Mouse (Mus musculus) liver, embryonic 14 days (tissue): ENCODE results near the gene Serpina5. TPM values are rescaled to one million over a fixed set of nuclear protein-coding genes. Genes with fewer than 3 reads are reported as not detected.

Source experiments
- polyA plus RNA-seq: library from polyadenylated mRNA; depleted of rRNA; stranded (reverse); fragments of >200 nt; gene quantifications from 2 replicates; pipeline ENCODE4 v1.2.3, GENCODE M21; 2012; rRNA removed

The Serpina5 gene
- polyA plus RNA-seq = 0.10 and 0.15 TPM in 2 replicates

GRCm38 (mm10) chr12:104100768-104101167 is at the start of gene Serpina5:
Gene Serpina5, plus strand, starts transcription at chr12:104101113.

GRCm38 (mm10) chr12:104112333-104112732 is 11.4 kb downstream of the Serpina5 start, which contains the start of gene Serpina3a:
Gene Serpina3a, plus strand, starts transcription at chr12:104112724.

GRCm38 (mm10) chr12:104127696-104128095 is 26.8 kb downstream of the Serpina5 start, which contains the start of gene Serpina3b:
Gene Serpina3b, plus strand, starts transcription at chr12:104127996.

GRCm38 (mm10) chr12:104153656-104154055 is 52.7 kb downstream of the Serpina5 start, which contains the start of gene Serpina3c:
Gene Serpina3c, minus strand, starts transcription at chr12:104153870.

Other genes with a start within 250 kb of the Serpina5 start
- 440 and 515 TPM in 2 replicates for gene Serpina1a, start 237.6 kb upstream of the Serpina5 start, polyA plus RNA-seq
- gene Serpina1c, start 196.2 kb upstream of the Serpina5 start, polyA plus RNA-seq = 147 and 183 TPM in 2 replicates
- 147 and 187 TPM in 2 replicates for gene Serpina1e, start 142.1 kb upstream of the Serpina5 start, polyA plus RNA-seq
- 6.6 and 8.5 TPM in 2 replicates for gene Serpina11, start 111.2 kb upstream of the Serpina5 start, polyA plus RNA-seq
- gene Serpina9, start 87.4 kb upstream of the Serpina5 start, polyA plus RNA-seq = not detected in 2 replicates
- gene Serpina12, start 56.7 kb upstream of the Serpina5 start, polyA plus RNA-seq = 0.01 TPM in 2 replicates
- not detected in 2 replicates for gene Serpina3a, start 11.6 kb downstream of the Serpina5 start, polyA plus RNA-seq
- gene Serpina3b, start 26.9 kb downstream of the Serpina5 start, polyA plus RNA-seq = 0.10 TPM in 2 replicates
- 0.01 TPM in 1 of 2 replicates, not detected in the other for gene Serpina3c, start 52.8 kb downstream of the Serpina5 start, polyA plus RNA-seq
- 0.12 and 0.14 TPM in 2 replicates for gene Serpina3f, start 113.4 kb downstream of the Serpina5 start, polyA plus RNA-seq
- 1.4 and 1.5 TPM in 2 replicates for gene Serpina3g, start 135.1 kb downstream of the Serpina5 start, polyA plus RNA-seq
- gene Serpina3i, start 162.0 kb downstream of the Serpina5 start, polyA plus RNA-seq = 0.08 and 0.12 TPM in 2 replicates
- gene Serpina3j, start 213.4 kb downstream of the Serpina5 start, polyA plus RNA-seq = not detected in 2 replicates
- not detected in 2 replicates for gene Serpina3k, start 237.4 kb downstream of the Serpina5 start, polyA plus RNA-seq
- 0.03 TPM in 2 replicates for gene Serpina3m, start 237.4 kb downstream of the Serpina5 start, polyA plus RNA-seq